Mouse (Mus musculus) cerebellum, adult 2 months (tissue): ENCODE data around the gene Sct. TPM values are rescaled to one million over a fixed set of nuclear protein-coding genes. Genes with fewer than 3 reads are reported as not detected.

Source experiments
- DNase-seq, 2 experiments: peaks; one replicate each; pipeline ENCODE4 v3.0.0; 2021
- H3K27ac ChIP-seq: fragments of 200-500 bp; 2 replicates; pipeline ENCODE4 v1.5.1; 2012; ENCODE audit warnings: low read length, control low read depth, inconsistent platforms; ENCODE audit not compliant: insufficient read depth
- H3K27me3 ChIP-seq: fragments of 200-500 bp; 2 replicates; pipeline ENCODE4 v1.6.1; 2012; ENCODE audit warnings: inconsistent platforms, mild to moderate bottlenecking, low read length, moderate library complexity; ENCODE audit not compliant: control insufficient read depth, insufficient read depth
- H3K4me1 ChIP-seq: fragments of 200-500 bp; 2 replicates; pipeline ENCODE4 v1.6.1; 2011; ENCODE audit warnings: low read length; ENCODE audit not compliant: control insufficient read depth, insufficient read depth
- H3K4me3 ChIP-seq: fragments of 200-500 bp; replicated peaks from 2 replicates; pipeline ENCODE3; 2011; ENCODE audit warnings: mild to moderate bottlenecking, low read depth, low read length, control low read depth; ENCODE audit not compliant: insufficient read depth
- CTCF ChIP-seq: fragments of 200-500 bp; IDR thresholded peaks from 2 replicates; pipeline ENCODE4 v1.5.1; 2011; ENCODE audit warnings: low read depth, mild to moderate bottlenecking, control low read depth, low read length, moderate library complexity, borderline replicate concordance; ENCODE audit not compliant: insufficient read depth
- POLR2A ChIP-seq: fragments of 200-500 bp; IDR thresholded peaks from 2 replicates; pipeline ENCODE4 v1.6.1; 2011; ENCODE audit warnings: low read length, control low read depth, borderline replicate concordance; ENCODE audit not compliant: insufficient read depth
- WGBS: fragments of 180-500 bp; shearing (Covaris S2); methylation state at CpG from one replicate; pipeline ENCODE4 v1.1.7; 2018; 5-methylcytosine and 5-hydroxymethylcytosine counted together
- polyA plus RNA-seq: library from polyadenylated mRNA; depleted of rRNA; stranded (reverse); fragments of >200 nt; gene quantifications from 2 replicates; pipeline ENCODE4 v1.2.3, GENCODE M21; 2012

The Sct gene
- polyA plus RNA-seq, 1 experiment = 1.0 TPM

DNA sequence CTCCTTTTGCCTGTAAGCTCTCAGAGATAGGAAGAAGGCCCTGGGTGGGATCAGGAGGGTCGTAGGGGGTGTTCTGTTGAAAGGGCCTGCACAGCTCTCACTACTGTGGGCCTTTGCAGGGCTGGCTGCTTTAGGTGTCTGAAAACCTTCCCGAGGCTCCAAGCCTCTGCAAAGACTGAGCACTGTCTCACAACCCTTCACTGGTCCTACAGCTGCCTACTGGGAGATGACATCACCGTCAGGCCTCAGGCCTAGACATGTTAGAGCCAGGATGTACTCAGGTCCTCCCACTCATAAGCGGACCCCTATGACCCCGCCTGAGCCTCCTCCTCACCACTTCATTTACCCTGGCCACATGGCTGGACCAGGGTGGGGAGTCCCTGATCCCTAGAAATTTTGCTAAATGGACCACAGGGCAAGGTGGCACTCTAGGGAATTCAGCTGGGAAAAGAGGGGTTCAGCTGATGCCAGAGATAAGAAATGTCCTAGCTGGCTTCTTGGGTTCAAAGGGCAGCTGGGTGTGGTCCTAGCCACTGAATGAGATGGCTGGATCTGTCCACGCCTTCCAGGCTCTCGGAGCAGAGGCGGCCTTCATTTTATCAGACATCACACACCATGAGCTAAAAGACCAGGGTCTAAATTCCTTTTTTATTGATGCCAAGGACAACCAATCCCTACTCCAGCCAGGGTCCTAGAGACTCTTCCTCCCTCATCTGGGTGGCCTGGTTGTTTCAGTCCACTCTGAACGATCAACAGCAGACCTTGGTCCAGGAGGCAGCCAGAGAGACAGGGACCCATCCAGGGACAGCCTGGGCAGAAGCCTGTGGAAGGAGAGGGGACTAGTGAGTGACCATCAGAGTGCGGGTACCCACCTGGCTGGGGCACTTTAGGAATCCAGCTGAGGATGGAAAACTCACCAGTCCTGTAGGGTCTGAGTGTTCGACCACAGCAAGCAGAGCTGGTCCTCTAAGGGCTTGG, 943 bp downstream of the Sct start:
- Histone ChIP-seq H3K4me3 (no peak overlapping the region), H3K27ac (no peak overlapping the region), H3K27me3 (no peaks in the 10 kb centered on the region), H3K4me1 (peaks cover 14% of the 10 kb centered on the region; the same call in 1 of the 2 replicates)
- WGBS = 93% methylated on average over 11 of the region's 11 CpGs
- DNase-seq = no peak
- no peak for TF ChIP-seq CTCF
- TF ChIP-seq POLR2A = no peak

DNA sequence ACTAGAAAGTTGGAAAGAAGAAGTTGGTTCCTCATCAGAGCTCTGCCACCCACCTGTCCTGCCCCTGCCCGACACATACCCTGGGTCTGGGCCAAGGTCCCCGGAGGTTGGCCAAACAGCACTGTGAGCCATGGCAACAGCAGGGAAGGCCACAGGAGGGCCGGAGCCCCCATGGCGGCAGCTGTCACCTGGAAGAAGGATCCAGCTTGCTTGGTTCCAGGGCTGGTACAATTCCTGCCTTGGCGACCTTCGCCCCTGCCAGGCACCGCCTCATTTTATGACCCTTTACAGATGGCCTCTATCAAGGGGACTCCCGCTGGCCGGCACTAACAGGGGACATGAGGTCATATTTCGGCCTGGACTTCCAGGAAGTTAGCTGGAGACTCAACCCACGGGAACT, 2.4 kb downstream of the Sct start, which contains the start of gene Cdhr5:
Gene Cdhr5, minus strand, starts transcription at position 241 of the 400 bp plus-strand sequence.
- no peak within 1 kb of the TSS for H3K4me3 ChIP-seq
- DNase-seq = no peak
- no peaks in the 10 kb centered on the region for H3K27me3 ChIP-seq
- H3K27ac ChIP-seq = no peak within 1 kb of the TSS
- TF ChIP-seq CTCF (no peak), POLR2A (no peak)
- WGBS = 25% methylated on average over 11 of the region's 11 CpGs
- H3K4me1 ChIP-seq = peaks cover 14% of the 10 kb centered on the region; the same call in 1 of the 2 replicates

DNA sequence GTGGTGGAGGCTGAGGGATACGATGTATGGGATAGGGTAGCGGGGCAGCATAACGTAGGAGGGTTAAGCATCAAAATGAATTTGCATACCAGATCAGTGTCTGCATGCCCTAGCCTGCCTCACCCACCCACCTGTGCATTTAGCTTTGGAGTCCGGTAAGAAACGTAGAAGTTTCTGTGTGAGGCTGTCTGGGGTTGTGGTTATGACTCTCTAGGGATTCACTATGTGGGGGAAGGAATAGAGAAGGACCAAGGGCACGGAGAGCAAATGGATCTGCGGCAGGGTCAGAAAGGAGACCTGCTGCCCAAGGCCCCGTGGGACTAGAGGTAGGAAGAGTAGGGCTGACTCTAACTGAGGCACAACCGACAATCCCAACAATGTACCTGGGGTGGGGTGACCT, 3.6 kb downstream of the Sct start:
- Histone ChIP-seq H3K4me3 (no peak overlapping the region), H3K4me1 (peaks cover 14% of the 10 kb centered on the region; the same call in 1 of the 2 replicates), H3K27me3 (no peaks in the 10 kb centered on the region), H3K27ac (no peak overlapping the region)
- 91% methylated on average over 9 of the region's 9 CpGs for WGBS
- DNase-seq = no peak
- TF ChIP-seq CTCF (no peak), POLR2A (no peak)

DNA sequence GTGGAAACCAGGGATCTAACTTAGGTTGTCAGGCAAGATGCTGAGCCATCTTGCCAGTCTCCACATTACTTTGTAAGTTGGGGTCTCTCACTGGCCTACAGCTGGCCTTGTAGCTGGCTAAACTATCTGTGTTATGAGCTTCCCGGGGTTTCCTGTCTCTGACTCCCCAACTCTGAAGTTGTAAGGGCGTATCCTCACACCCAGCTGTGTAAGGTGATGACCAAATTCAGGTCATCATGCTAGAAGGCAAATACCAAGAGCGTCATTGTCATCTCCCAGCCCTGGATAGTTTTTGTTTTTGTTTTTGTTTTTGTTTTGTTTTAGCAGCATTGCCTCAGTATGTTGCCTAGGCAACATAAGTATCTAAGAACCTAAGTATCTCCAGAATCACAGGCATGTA, 8.3 kb downstream of the Sct start:
- TF ChIP-seq POLR2A (no peak), CTCF (no peak)

DNA sequence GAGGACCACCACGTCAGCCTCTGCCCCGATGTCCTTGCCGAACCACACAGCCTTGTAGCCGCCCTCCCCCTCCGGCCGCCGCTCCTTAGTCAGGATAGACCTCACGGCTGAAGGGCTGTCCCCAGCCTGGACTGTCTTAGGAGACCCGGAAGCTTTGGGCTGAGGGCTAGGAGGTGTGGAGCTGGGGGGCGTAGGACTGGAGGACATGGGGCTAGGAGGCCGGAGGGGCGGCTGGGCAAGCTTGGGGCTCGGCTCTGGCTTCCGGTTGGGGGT, 9.7 kb downstream of the Sct start:
- Histone ChIP-seq H3K27ac (no peak overlapping the region), H3K27me3 (no peaks in the 10 kb centered on the region), H3K4me1 (no peaks in the 10 kb centered on the region), H3K4me3 (no peak overlapping the region)
- WGBS = 80% methylated on average over 14 of the region's 14 CpGs
- TF ChIP-seq CTCF (no peak), POLR2A (no peak)
- DNase-seq = no peak

More for the DNA sequence above, 8.3 kb downstream of the Sct start:
- Histone ChIP-seq H3K27me3 (no peaks in the 10 kb centered on the region), H3K4me1 (no peaks in the 10 kb centered on the region), H3K4me3 (no peak overlapping the region), H3K27ac (no peak overlapping the region)
- WGBS = 79% methylated on average over 3 of the region's 3 CpGs
- no peak for DNase-seq

DNA sequence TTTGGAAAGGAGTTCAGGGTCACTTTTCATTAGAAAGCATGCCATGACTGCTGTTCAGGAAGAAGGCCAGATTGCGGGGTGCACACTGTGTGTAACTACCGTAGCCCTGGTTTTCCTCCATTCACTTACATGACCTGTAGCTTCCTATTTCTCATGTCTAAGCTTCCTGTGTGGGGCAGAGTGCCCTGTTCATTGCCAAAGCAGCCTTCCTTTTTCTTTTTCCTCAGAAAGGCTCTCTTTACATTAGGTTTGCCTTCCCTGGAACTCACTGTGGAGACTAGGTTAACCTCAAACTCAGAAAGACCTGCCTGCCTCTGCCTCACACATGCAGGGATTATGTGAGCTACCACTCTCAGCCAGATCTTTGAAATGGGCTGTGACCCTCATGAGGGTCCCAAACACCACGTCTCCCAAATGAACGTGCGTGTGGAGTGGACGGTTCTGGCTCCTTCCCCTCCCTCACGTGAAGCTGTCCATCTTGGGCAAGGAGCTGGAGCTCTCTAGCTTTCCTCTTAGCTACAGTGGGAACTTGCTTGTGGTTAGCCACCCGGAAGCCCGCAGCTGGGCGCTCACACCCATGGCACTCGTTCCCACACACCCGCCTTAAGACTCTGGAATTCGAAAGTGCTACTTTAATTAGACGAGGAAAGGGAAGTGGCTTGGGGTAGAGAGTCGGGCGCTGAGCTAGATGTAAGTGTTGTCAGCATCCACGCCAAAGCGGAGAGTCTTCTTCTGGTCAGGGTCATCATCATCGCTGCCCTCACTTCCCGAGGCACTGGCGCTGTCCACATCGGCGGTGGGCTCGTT, 10.3 kb downstream of the Sct start:
- Histone ChIP-seq H3K27me3 (no peaks in the 10 kb centered on the region), H3K4me1 (no peaks in the 10 kb centered on the region), H3K4me3 (no peak overlapping the region), H3K27ac (no peak overlapping the region)
- TF ChIP-seq CTCF = no peak
- TF ChIP-seq POLR2A = no peak
- WGBS = 80% methylated on average over 24 of the region's 24 CpGs
- DNase-seq = no peak

DNA sequence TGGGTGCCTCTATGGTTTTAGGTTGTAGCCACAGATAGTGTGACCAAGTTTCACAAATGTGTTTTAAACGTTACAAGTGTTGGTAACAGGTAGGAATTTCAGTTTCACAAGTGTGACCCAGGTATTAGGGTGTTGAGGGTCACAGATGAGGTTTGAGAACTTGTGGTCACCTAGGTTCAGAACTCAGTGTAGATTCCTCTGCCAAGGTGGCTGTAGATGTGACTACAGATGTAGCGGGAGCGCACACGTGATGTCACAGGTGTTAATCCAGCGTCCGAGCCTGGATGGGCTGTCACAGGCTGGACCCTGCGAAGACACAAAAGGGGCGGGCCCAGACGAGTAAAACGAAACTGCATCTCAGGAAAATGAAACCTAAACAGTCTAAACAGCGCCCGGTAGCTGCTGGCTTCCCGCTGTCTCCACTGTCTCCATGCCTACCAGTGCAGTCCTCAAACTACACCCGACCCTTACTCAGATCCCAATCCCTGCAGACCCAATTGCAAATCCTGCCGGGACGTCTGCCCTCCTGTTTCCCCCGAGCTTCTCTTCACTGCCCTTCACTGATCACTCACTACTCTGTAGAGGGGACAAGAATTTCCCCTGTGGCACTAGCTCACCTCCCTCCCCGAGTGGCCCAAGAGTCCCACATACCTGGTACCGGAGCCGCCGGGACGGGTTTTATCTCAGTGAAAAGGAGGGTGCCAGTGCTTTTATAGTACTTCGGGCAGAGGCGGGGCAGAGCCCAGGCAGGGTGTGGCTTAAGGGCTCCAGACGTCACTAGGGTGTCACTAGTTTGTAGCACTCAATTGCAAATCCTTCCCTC, 13.0 kb downstream of the Sct start, which contains the start of gene Irf7:
Gene Irf7, minus strand, starts transcription at position 743 of the 823 bp plus-strand sequence.
- 10% methylated on average over 25 of the region's 25 CpGs for WGBS
- H3K4me1 ChIP-seq = no peaks in the 10 kb centered on the region
- H3K27ac ChIP-seq = no peak within 1 kb of the TSS
- DNase-seq = peak in 1 of 2 experiments; percentile 47
- H3K27me3 ChIP-seq = no peaks in the 10 kb centered on the region
- peak within 1 kb of the TSS; percentile 72 for H3K4me3 ChIP-seq
- TF ChIP-seq CTCF = no peak
- no peak for TF ChIP-seq POLR2A
